Mouse (Mus musculus): ENCODE results near the gene Olfr32.

The Olfr32 gene

GRCm38 (mm10) chr2:90142196-90142595 is at the start of gene Olfr32:
Gene Olfr32, minus strand, starts transcription at chr2:90142296.
- in situ Hi-C loops (cut with MboI, MseI) = no loop called here

- in situ Hi-C loops (cut with MboI, MseI) = loop anchor here (5.0 to 25.0 kb wide), 3 partner anchors 250 to 475 kb away; no protein-coding TSS in a partner anchor
These were observed 45.0 kb upstream of the Olfr32 start for GRCm38 (mm10) chr2:90187082-90187481.

- in situ Hi-C loops (cut with MboI, MseI) = loop anchor here (5.0 to 25.0 kb wide), 3 partner anchors 251 to 476 kb away; no protein-coding TSS in a partner anchor
These were observed 44.0 kb upstream of the Olfr32 start for GRCm38 (mm10) chr2:90186082-90186481.

GRCm38 (mm10) chr2:90153916-90154315 is 11.8 kb upstream of the Olfr32 start:
- in situ Hi-C loops (cut with MboI, MseI) = loop anchor here in 1 of 2 experiments (5.0 kb wide), 1 partner anchor 108 kb away; no protein-coding TSS in a partner anchor

GRCm38 (mm10) chr2:90152991-90153390 is 10.9 kb upstream of the Olfr32 start, which contains the start of gene Olfr1270:
Gene Olfr1270, minus strand, starts transcription at chr2:90153091.
- in situ Hi-C loops (cut with MboI, MseI) = loop anchor here in 1 of 2 experiments (5.0 kb wide), 1 partner anchor 109 kb away; no protein-coding TSS in a partner anchor

GRCm38 (mm10) chr2:90121312-90121711 is 20.8 kb downstream of the Olfr32 start, which contains the start of gene Olfr1269:
Gene Olfr1269, minus strand, starts transcription at chr2:90121412.
- in situ Hi-C loops (cut with MboI, MseI) = loop anchor here in 1 of 2 experiments (10.0 kb wide), 1 partner anchor 1657 kb away; no protein-coding TSS in a partner anchor
